Mouse (Mus musculus) leukemia stem cell, adult 10-12 weeks (primary cell): ENCODE results near the gene Nt5c. TPM values are rescaled to one million over a fixed set of nuclear protein-coding genes. Genes with fewer than 3 reads are reported as not detected.

Experiments
- polyA plus RNA-seq: library from polyadenylated mRNA; stranded (reverse); fragments of >175 nt; gene quantifications from 2 replicates; pipeline ENCODE4 v1.2.3, GENCODE M21; 2012; ENCODE audit warnings: low replicate concordance

Gene Nt5c
- polyA plus RNA-seq: 70.2 and 101 TPM in 2 replicates

DNA sequence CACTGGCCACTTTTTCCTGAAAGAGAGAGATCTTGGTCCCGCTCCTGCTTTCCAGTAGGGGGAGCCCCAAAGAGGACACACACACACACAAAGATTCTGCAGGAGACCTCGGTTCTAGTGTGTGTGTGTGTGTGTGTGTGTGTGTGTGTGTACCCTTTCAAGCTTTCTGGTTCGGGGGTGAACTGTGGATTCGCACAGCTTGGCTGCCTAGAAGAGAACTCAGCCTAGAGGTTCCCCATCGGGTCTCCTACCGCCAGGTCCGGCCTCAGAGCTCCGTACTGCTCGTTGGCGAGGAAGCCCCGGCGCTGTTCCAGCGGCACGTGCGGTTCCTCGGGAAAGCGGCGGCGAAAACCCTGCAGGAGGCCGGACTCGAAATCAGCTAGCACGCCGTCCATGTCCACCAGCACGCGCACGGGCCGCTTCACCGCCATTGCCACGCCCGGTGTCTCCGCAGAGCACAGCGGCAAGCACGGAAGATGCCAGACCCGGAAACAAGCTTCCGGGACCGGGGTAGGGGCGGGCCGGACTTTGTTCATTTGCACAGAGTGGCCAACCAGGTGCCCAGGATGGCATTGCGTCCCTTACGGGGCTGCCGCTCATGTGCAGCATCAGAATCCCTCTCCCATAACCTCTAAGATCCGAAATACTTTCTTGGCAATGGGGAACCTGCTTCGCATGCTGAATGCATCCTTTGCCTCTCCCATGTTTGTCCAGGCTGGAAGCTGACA, at the start of gene Nt5c:
Nt5c (minus strand) TSS at position 507 of the 728 bp plus-strand sequence.

DNA sequence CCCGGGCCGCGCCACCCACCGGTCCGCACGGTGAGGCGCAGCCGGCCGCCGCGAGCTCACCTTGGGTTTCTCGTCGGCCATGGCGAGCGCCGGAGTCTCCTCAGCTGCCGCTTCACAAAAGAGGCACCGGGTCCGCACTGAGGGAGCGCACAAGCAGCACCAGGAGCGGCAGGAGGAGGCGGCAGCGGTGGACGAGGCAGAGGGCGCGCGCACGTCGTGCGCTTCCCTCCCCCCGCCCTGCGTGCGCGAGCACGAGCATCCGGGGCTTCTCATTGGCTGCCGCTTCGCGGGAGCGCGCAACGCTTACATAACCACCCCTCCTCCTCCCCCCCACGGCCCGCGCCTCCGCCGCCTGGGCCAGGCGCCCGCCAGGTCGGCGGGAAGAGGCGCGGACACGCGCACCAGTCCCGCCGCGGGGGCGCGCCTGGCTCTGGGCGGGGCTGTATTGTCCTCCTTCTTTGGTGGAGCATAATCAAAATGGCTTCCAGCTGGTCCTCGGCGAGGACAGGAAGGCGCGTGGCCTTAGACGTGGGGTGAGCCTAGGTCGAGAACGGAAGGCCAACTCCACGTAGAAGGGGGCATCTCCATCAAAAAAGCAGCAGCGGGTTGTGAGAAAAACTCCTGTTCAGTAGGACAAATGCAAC, 44.5 kb upstream of the Nt5c start, which contains the start of gene Sumo2:
Sumo2 (minus strand) TSS at position 239 of the 644 bp plus-strand sequence.

DNA sequence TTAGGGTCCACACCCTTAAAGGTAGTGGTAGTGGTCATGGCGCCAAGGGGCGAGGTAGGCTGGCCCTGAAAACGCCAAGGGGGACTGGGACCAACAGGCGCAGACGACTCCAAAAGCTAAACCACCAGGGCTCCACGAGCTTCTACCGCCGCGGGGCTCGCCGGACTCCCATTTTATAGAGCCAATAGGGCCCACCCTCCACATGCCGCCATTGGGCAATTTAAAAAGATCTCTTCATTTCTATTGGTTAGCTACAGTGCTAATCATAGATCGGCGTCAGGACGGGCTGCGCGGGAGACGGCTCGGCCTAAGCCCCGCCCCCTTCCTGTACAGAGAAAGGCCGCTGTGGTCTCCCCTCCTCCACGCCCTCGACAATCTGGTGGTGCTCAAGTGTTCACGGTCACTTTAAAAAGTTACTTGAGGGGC, 22.6 kb upstream of the Nt5c start, which contains the start of gene Jpt1:
Jpt1 (minus strand) TSS at position 150 of the 426 bp plus-strand sequence.

DNA sequence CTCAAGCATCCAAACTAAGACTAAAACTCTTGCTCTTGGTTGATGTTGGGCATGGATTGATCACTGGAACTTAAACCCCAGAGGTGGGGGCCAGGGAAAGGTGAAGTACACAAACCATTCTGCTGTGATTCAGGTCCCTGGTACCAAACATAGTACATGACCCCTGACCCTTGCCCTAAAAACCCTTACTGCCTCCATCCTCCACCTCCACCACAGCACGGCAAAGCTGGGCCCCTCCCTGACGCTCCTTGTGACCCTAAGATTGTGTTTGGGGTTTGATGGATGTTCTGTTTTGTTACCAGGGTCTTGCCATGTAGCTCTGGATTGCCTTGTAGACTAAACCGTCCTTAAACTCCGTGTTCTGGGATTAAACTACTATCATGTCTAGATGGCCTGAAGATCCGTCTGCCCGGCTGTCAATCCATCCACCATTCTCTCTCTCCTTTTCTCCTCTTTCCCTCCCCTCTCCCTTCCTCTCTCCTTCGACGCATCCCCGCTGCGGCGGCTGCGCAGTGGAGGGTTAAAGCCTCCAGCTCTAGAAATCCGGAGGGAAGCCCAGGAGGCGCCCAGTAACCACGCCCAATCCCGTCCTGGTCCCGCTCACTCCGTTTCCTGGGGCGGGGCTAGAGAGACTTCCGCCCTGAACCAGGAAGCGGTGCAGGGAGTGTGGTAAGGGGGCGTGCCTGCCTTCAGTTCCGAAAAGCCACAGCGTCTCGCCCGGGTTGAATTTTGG, 16.5 kb downstream of the Nt5c start, which contains the start of gene Armc7:
Armc7 (plus strand) TSS at position 643 of the 733 bp plus-strand sequence.

DNA sequence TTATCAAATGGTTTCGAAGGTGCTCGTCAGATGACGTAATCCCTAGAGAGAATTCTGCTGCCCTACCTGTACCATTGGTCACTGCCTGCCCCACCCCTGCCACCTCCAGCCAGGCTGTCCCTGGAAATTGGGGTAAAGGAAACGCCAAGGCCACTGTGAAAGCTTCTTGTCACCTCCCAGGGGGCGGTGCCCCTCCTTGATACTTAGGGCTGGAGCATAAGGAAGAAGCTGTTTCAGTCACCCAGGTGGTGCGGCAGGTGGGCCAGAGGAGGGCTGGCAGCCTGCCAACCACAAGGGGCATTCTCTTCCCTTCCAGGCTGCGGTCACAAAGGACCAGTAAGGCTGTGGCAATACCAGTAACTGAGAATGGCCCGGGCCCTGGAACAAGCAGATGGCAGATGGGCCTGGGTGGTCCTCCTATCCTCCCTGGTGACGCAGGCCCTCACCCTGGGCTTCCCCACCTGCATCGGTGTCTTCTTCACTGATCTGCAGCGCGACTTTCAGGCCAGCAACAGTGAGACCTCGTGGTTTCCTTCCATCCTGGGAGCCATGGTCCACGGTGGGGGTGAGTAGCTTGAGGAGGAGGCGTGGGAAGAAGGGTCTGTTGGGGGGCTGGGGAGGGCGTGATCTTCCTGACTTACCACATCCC, 29.3 kb downstream of the Nt5c start, which contains the start of gene Slc16a5:
Slc16a5 (plus strand) TSS at position 232 of the 649 bp plus-strand sequence.

Other genes starting within 250 kb of the Nt5c start
- 2.6 and 3.5 TPM in 2 replicates for gene Grin2c, start 224.6 kb downstream of the Nt5c start, polyA plus RNA-seq
- 28.9 and 35.2 TPM in 2 replicates for gene Fdxr, start 214.8 kb downstream of the Nt5c start, polyA plus RNA-seq
- gene Fads6, start 194.2 kb downstream of the Nt5c start, polyA plus RNA-seq: 0.05 and 0.08 TPM in 2 replicates
- gene Otop2, start 184.7 kb downstream of the Nt5c start, polyA plus RNA-seq: not detected in 2 replicates
- 0.28 and 0.50 TPM in 2 replicates for gene Ush1g, start 169.8 kb downstream of the Nt5c start, polyA plus RNA-seq
- gene Otop3, start 157.1 kb downstream of the Nt5c start, polyA plus RNA-seq: not detected in 2 replicates
- 1.3 and 1.7 TPM in 2 replicates for gene Hid1, start 124.1 kb downstream of the Nt5c start, polyA plus RNA-seq
- gene Cdr2l, start 109.9 kb downstream of the Nt5c start, polyA plus RNA-seq: 0.75 and 0.91 TPM in 2 replicates
- gene Mrpl58, start 88.1 kb downstream of the Nt5c start, polyA plus RNA-seq: 57.4 and 57.8 TPM in 2 replicates
- 11.6 and 26.2 TPM in 2 replicates for gene Atp5h, start 71.9 kb downstream of the Nt5c start, polyA plus RNA-seq
- 18.3 and 34.4 TPM in 2 replicates for gene Kctd2, start 71.7 kb downstream of the Nt5c start, polyA plus RNA-seq
- gene Trim80, start 51.3 kb downstream of the Nt5c start, polyA plus RNA-seq: not detected in 2 replicates
- gene Slc16a5, start 29.4 kb downstream of the Nt5c start, polyA plus RNA-seq: 0.21 and 2.1 TPM in 2 replicates
- 38.6 and 55.7 TPM in 2 replicates for gene Armc7, start 16.2 kb downstream of the Nt5c start, polyA plus RNA-seq
- gene Jpt1, start 22.5 kb upstream of the Nt5c start, polyA plus RNA-seq: 242 and 300 TPM in 2 replicates
- 68.7 and 370 TPM in 2 replicates for gene Sumo2, start 44.4 kb upstream of the Nt5c start, polyA plus RNA-seq
- gene Nup85, start 72.6 kb upstream of the Nt5c start, polyA plus RNA-seq: 8.4 and 41.9 TPM in 2 replicates
- gene Mrps7, start 112.1 kb upstream of the Nt5c start, polyA plus RNA-seq: 33.6 and 41.2 TPM in 2 replicates
- 101 and 179 TPM in 2 replicates for gene Gga3, start 112.2 kb upstream of the Nt5c start, polyA plus RNA-seq
- gene Mif4gd, start 121.1 kb upstream of the Nt5c start, polyA plus RNA-seq: 39.5 and 63.0 TPM in 2 replicates
- 44.8 and 51.3 TPM in 2 replicates for gene Slc25a19, start 136.4 kb upstream of the Nt5c start, polyA plus RNA-seq
- gene Grb2, start 216.7 kb upstream of the Nt5c start, polyA plus RNA-seq: 40.1 and 59.3 TPM in 2 replicates